Mouse (Mus musculus): ENCODE measurements at regions not wholly inside any gene's neighbourhood (a gene's known extent, or its start where the extent isn't known, plus 50 kb on each side); places are given as distances from the start of the nearest gene placed in this dataset.

- in situ Hi-C loops (cut with MboI; ENCODE audit: low pct_unique_long_range_greater_than_20kb in 1 of 2, low sequenced_read_pairs in 2 of 2, unreplicated experiment in 1 of 2), result no loop called here
Measured at GRCm38 (mm10) chr1:156996084-156996880, 56.9 kb upstream of the Ralgps2 start.

- in situ Hi-C loops (cut with MboI; ENCODE audit: low pct_unique_long_range_greater_than_20kb in 1 of 2, low sequenced_read_pairs in 2 of 2, unreplicated experiment in 1 of 2), result no loop called here
Measured at GRCm38 (mm10) chr1:156995180-156995951, 55.9 kb upstream of the Ralgps2 start.

- in situ Hi-C loops (cut with MboI; ENCODE audit: low pct_unique_long_range_greater_than_20kb in 1 of 2, low sequenced_read_pairs in 2 of 2, unreplicated experiment in 1 of 2), result no loop called here
Measured at GRCm38 (mm10) chr1:156994644-156995016, 55.2 kb upstream of the Ralgps2 start.

DNA sequence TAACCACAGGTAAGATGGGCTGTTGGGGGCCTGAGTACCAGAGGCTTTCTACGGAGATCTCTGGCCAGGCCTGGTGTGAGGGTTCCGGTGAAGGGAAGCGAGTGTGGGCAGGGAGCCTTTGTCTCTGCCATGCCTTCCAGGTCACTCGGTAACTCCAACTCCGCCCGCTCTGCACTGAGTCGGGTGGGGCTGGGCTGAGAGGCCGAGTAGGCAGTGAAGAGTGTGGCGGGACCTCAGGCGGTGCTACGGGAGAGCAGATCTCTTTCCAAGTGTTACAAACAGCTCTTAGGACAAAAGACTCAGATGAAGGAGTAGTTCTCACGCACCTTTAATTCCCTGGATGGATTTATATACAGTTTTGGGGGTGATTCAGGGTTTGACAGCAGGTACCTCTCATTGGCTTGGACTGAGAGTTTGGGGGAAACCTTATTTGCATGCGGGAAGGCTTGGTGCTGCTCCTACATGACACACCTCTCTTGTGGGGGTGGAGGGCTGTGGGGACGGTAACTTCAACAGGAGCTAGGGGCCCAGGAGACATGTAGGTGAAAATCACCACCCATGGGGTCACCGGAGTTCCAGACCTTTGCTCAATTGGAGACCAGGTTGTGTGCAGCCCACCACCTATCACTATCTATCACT lies 54.7 kb upstream of the Ralgps2 start:
- in situ Hi-C loops (cut with MboI; ENCODE audit: low pct_unique_long_range_greater_than_20kb in 1 of 2, low sequenced_read_pairs in 2 of 2, unreplicated experiment in 1 of 2), result no loop called here

GRCm38 (mm10) chr1:156993105-156993504 lies 53.7 kb upstream of the Ralgps2 start:
- in situ Hi-C loops (cut with MboI; ENCODE audit: low pct_unique_long_range_greater_than_20kb in 1 of 2, low sequenced_read_pairs in 2 of 2, unreplicated experiment in 1 of 2), result no loop called here

DNA sequence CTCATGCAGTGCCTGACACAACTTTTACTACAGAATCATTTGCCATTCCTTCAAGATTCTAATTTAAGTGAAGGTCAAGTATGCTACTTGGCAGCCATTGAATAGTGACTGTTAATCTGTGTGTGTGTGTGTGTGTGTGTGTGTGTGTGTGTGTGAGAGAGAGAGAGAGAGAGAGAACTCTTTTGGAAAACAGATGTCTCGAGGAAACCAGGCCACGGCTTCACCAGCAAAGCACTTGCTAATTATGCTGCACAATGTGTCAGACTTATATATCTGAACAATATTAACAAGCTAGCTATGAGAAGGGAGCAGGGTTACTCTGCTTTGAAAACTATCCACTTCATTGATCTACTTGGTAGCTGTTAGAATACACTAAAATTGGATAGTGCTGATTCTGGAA lies 53.1 kb upstream of the Ralgps2 start:
- in situ Hi-C loops (cut with MboI; ENCODE audit: low pct_unique_long_range_greater_than_20kb in 1 of 2, low sequenced_read_pairs in 2 of 2, unreplicated experiment in 1 of 2), result no loop called here

DNA sequence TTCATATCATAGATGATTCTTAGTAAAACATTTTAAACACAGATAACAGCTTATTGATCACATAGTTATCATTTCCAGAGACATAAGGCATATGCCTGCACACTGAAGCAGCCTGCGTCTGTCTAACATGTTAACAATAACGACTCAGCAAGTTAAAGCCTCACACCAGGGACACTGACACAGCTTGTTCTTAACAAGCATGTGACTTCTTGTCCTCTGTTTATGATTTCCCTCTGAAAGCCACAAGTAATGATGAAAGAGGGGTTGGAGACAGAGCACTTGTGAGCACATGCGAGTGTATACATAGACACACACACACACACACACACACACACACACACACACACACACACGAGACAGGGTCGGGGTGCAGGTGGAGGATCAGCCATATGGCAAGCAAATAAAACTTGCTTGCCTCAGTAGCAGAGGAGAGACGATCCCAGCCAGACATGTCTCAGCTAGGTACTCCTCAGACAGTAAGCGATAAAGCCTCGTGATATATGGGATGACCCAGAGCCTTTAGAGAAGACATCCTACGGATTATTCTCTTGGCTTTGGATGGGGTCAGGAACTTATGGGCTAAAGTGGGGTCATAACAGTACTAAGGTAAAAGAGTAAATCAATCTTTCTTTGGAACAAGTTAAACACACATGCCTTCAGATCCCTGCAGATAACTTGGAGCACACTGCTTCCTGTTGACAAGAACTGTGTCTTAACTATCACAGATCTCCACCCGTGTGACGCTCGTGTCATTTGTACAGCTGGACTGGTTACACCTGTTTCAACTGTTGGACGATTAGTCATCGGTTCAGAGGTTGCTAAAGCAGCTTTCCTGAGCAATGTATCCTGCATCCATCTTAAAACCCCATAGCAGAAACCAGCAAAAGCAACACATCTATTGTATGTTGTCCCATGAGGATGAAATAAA lies 51.4 kb upstream of the Ralgps2 start:
- in situ Hi-C loops (cut with MboI; ENCODE audit: low pct_unique_long_range_greater_than_20kb in 1 of 2, low sequenced_read_pairs in 2 of 2, unreplicated experiment in 1 of 2), result no loop called here

DNA sequence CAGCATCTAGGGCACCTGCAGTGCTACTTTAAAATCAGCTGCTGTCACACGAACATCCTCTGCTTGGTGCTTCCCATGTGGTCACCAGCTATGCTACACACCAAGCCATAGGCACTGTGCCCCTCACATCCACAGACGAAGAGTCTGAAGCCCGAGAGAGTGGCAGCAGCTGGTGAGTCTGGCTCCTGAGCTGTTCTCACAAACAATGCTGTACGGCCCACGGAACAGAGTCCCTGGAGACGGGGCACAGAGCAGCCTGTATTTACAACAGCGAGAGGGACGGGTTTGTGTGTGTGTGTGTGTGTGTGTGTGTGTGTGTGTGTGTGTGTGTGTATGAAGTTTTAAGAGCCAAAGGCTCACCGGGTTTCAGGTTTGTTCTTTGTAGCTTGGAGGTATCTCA lies 50.7 kb upstream of the Ralgps2 start:
- in situ Hi-C loops (cut with MboI; ENCODE audit: low pct_unique_long_range_greater_than_20kb in 1 of 2, low sequenced_read_pairs in 2 of 2, unreplicated experiment in 1 of 2), result no loop called here

- in situ Hi-C loops (cut with MboI; ENCODE audit: low pct_unique_long_range_greater_than_20kb in 1 of 2, low sequenced_read_pairs in 2 of 2, unreplicated experiment in 1 of 2), result no loop called here
Measured at GRCm38 (mm10) chr1:156989149-156989785, 49.8 kb upstream of the Ralgps2 start.

Data from mouse embryonic stem cell (cell line).